Mouse (Mus musculus): ENCODE data around the gene Phf21a. TPM values are rescaled to one million over a fixed set of nuclear protein-coding genes. Genes with fewer than 3 reads are reported as not detected.

Gene Phf21a
- polyA plus RNA-seq, 1 experiment = 49.2 TPM

DNA sequence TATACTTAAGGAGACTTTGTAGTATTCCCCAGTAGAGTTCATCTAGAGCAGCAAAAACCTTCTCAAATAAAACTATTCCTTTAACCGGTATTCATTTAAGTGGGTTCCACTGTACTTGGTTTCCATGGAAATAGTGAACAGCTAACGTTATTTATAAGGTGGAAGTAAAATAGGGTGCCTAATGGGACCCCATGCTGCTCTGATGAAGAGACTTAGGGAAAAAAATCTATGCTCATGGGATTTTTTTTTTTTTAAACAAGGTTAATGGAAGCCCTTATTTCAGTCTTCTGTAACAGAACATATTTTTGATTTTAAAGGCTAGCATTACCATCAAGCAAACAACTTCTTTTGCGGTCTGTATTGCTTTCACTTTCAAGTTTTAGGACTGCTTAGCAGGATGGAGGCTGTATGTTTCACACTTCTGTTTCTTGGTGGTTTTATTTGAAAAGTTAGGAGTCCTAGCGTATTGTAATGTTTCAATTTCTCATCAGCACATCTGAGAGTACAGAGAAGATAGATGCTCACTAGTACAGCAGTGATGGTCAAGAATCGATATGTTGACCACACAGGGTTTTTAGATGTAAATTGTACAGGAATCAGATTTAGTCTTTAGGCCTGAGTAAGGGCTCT, 112.2 kb downstream of the Phf21a start:
- WGBS = 13% methylated on average over 5 of the region's 5 CpGs
- Histone ChIP-seq H3K4me3 (ENCODE audit: extremely low read depth, insufficient read depth, insufficient read length) (peak overlapping the region; percentile 11; the same call in 1 of the 2 replicates), H3K36me3 (ENCODE audit: control insufficient read depth, insufficient read depth, low read length) (no peaks in the 10 kb centered on the region), H3K27ac (ENCODE audit: insufficient read depth, low read length) (peak overlapping the region; percentile 69; the same call in 1 of the 2 replicates), H3K27me3 (ENCODE audit: control insufficient read depth, insufficient read depth, low read length) (no peaks in the 10 kb centered on the region), H3K4me1 (ENCODE audit: control insufficient read depth, insufficient read depth, insufficient read length) (peaks cover 26% of the 10 kb centered on the region; the same call in 1 of the 2 replicates)
- TF ChIP-seq POLR2A (IDR thresholded peaks at IDR 0.05; ENCODE audit: low read depth, low read length) (no peak), CTCF (IDR thresholded peaks at IDR 0.05; ENCODE audit: extremely low read depth, insufficient read depth, insufficient read length, insufficient replicate concordance) (no peak)
- DNase-seq (ENCODE audit: low read depth in 1 of 2, low spot score in 2 of 2) = no peak

DNA sequence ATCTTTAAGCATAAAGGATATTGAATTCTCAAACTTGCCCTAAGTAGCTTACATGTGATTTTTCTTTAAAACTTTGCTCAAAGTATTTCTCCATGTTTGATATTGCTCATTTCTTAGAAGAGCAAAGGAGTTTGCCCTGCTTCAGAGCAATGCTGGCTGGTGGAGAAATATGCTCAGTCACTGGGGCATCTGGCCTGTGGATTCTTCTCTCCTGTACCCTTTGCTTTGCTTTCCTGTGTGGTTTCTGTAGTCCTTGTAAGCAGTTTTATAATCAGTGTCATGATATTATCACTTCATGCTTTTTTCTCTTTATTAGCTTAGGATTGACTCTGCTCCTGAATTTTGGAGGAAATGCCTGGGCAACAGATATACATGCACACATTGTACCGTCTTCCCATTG, 117.5 kb downstream of the Phf21a start:
- H3K4me1 ChIP-seq (ENCODE audit: control insufficient read depth, insufficient read depth, insufficient read length) = peaks cover 12% of the 10 kb centered on the region; the same call in 1 of the 2 replicates
- no peak for DNase-seq (ENCODE audit: low read depth in 1 of 2, low spot score in 2 of 2)
- WGBS = 75% methylated on average over 1 of the region's 1 CpGs
- H3K36me3 ChIP-seq (ENCODE audit: control insufficient read depth, insufficient read depth, low read length) = 0 out of 2 replicates have a peak, but pooled peaks cover 1% of the 10 kb centered on the region
- TF ChIP-seq POLR2A (IDR thresholded peaks at IDR 0.05; ENCODE audit: low read depth, low read length) (no peak), CTCF (IDR thresholded peaks at IDR 0.05; ENCODE audit: extremely low read depth, insufficient read depth, insufficient read length, insufficient replicate concordance) (no peak)
- no peaks in the 10 kb centered on the region for H3K27me3 ChIP-seq (ENCODE audit: control insufficient read depth, insufficient read depth, low read length)
- no peak overlapping the region for H3K4me3 ChIP-seq (ENCODE audit: extremely low read depth, insufficient read depth, insufficient read length)
- H3K27ac ChIP-seq (ENCODE audit: insufficient read depth, low read length) = no peak overlapping the region

DNA sequence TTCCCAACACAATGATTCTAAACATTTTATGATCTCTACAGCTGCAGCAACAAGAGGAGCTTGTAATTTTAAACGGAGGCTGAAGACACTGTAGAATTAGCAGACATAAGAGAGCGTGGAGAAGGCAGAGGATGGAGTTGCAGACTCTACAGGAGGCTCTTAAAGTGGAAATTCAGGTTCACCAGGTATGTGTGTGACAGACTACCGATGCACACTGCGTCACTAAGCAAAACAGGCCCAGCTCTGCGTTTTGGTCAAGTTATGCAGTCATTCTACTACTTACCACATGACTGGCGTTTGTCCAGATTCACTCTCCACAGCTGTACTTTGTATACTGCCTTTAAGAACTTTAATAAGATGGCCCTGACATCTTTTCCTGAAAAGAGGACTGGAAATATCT, 128.5 kb downstream of the Phf21a start:
- Histone ChIP-seq H3K4me1 (ENCODE audit: control insufficient read depth, insufficient read depth, insufficient read length) (no peaks in the 10 kb centered on the region), H3K4me3 (ENCODE audit: extremely low read depth, insufficient read depth, insufficient read length) (no peak overlapping the region), H3K27me3 (ENCODE audit: control insufficient read depth, insufficient read depth, low read length) (no peaks in the 10 kb centered on the region), H3K27ac (ENCODE audit: insufficient read depth, low read length) (no peak overlapping the region), H3K36me3 (ENCODE audit: control insufficient read depth, insufficient read depth, low read length) (peaks cover 9% of the 10 kb centered on the region)
- TF ChIP-seq CTCF (IDR thresholded peaks at IDR 0.05; ENCODE audit: extremely low read depth, insufficient read depth, insufficient read length, insufficient replicate concordance) (no peak), POLR2A (IDR thresholded peaks at IDR 0.05; ENCODE audit: low read depth, low read length) (no peak)
- 90% methylated on average over 6 of the region's 6 CpGs for WGBS
- DNase-seq (ENCODE audit: low read depth in 1 of 2, low spot score in 2 of 2) = no peak

DNA sequence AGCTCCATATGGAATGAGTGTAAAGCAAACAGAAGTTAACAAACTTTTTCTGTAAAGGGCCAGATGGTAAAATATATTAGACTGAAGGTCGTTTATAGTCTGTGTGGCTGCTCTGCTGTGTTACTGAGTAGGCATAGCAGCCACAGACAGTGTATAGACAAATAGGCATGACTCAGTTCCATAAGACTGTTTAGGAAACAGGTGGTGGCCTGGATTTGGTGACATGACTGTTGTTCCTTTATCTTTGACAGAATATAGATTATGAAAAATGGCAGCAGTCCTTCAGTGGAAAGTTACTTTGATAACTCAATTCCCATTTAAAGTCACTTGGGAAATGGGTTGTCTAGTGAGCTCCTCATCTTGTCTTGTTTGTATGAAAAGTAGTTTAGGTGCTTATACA, 132.7 kb downstream of the Phf21a start:
- no peak for DNase-seq (ENCODE audit: low read depth in 1 of 2, low spot score in 2 of 2)
- Histone ChIP-seq H3K4me3 (ENCODE audit: extremely low read depth, insufficient read depth, insufficient read length) (no peak overlapping the region), H3K27me3 (ENCODE audit: control insufficient read depth, insufficient read depth, low read length) (no peaks in the 10 kb centered on the region), H3K36me3 (ENCODE audit: control insufficient read depth, insufficient read depth, low read length) (peaks cover 9% of the 10 kb centered on the region), H3K27ac (ENCODE audit: insufficient read depth, low read length) (no peak overlapping the region), H3K4me1 (ENCODE audit: control insufficient read depth, insufficient read depth, insufficient read length) (no peaks in the 10 kb centered on the region)
- 46% methylated on average over 1 of the region's 1 CpGs for WGBS
- TF ChIP-seq POLR2A (IDR thresholded peaks at IDR 0.05; ENCODE audit: low read depth, low read length) (no peak), CTCF (IDR thresholded peaks at IDR 0.05; ENCODE audit: extremely low read depth, insufficient read depth, insufficient read length, insufficient replicate concordance) (no peak)

DNA sequence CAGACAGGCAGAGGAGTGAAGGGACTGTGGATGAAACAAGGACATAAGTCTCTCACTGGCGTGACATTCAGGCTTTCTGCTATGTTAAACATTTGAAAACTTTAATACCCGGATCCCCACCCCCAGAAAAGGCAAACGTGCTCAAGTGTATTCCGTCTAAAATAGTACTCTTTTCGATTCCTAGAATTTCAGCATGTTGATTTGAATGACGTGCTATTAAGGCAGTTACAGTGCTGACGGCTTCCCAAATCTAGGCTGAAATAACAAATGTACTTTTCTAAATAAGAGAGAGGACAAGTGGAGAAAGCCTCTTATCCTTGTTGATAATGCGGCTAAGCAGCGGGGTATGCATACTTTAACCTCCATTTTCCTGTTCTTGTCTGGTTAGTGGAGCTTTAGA, 137.1 kb downstream of the Phf21a start:
- no peak overlapping the region for H3K4me3 ChIP-seq (ENCODE audit: extremely low read depth, insufficient read depth, insufficient read length)
- H3K4me1 ChIP-seq (ENCODE audit: control insufficient read depth, insufficient read depth, insufficient read length) = no peaks in the 10 kb centered on the region
- DNase-seq (ENCODE audit: low read depth in 1 of 2, low spot score in 2 of 2) = no peak
- no peak overlapping the region for H3K27ac ChIP-seq (ENCODE audit: insufficient read depth, low read length)
- H3K27me3 ChIP-seq (ENCODE audit: control insufficient read depth, insufficient read depth, low read length) = no peaks in the 10 kb centered on the region
- H3K36me3 ChIP-seq (ENCODE audit: control insufficient read depth, insufficient read depth, low read length) = peaks cover 22% of the 10 kb centered on the region
- WGBS = 93% methylated on average over 9 of the region's 9 CpGs
- TF ChIP-seq CTCF (IDR thresholded peaks at IDR 0.05; ENCODE audit: extremely low read depth, insufficient read depth, insufficient read length, insufficient replicate concordance) (no peak), POLR2A (IDR thresholded peaks at IDR 0.05; ENCODE audit: low read depth, low read length) (no peak)

DNA sequence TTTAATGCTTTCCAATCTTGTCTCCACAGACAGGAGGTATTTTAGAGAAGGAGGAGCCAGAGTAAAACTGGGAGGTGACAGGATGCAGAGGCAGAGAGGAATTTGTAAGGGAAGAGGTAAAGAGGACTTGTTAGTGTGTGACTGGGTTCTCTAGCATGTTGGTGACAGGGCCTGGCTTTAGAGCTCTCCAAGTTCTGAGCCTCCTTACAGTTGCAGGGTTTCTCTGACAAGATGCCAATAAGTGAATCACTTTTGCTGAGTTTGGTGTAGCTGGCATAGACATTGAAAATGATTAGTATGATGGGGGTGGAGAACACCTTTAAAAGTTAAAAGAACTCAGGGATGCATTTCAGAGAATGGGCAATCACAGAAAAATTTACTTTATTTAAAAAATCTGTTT, 138.8 kb downstream of the Phf21a start:
- no peak for DNase-seq (ENCODE audit: low read depth in 1 of 2, low spot score in 2 of 2)
- Histone ChIP-seq H3K27me3 (ENCODE audit: control insufficient read depth, insufficient read depth, low read length) (no peaks in the 10 kb centered on the region), H3K27ac (ENCODE audit: insufficient read depth, low read length) (no peak overlapping the region), H3K4me1 (ENCODE audit: control insufficient read depth, insufficient read depth, insufficient read length) (no peaks in the 10 kb centered on the region), H3K36me3 (ENCODE audit: control insufficient read depth, insufficient read depth, low read length) (peaks cover 26% of the 10 kb centered on the region), H3K4me3 (ENCODE audit: extremely low read depth, insufficient read depth, insufficient read length) (no peak overlapping the region)
- TF ChIP-seq CTCF (IDR thresholded peaks at IDR 0.05; ENCODE audit: extremely low read depth, insufficient read depth, insufficient read length, insufficient replicate concordance) = no peak

DNA sequence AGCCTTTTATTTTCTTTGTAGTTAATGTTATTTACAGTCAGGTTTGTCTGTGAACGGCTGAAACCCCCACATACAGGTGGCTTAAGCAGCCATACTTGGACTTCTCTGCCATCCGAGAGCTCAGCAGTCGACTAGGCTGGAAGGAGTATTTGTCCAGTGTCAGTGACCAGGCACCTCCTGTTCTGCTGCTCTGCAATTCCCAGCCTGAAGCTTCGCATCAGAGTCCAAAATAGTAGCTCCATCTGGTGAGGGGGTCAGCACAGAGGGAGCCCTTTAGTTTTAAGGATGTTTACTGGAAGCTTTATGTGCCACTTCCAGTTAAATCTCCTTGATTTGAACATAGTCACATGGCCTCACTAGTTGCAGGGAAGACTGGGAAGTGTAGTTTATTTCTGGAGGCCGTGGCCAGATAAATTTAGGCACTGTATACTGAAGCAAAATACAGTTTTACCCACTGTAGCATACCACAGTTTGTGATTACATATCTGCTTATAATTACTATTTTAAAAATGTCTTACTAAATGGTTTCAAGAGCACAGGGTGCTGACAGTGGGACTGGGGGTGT, 141.9 kb downstream of the Phf21a start:
- WGBS = 96% methylated on average over 5 of the region's 5 CpGs
- TF ChIP-seq POLR2A (IDR thresholded peaks at IDR 0.05; ENCODE audit: low read depth, low read length) (no peak), CTCF (IDR thresholded peaks at IDR 0.05; ENCODE audit: extremely low read depth, insufficient read depth, insufficient read length, insufficient replicate concordance) (no peak)

More for the DNA sequence above, 141.9 kb downstream of the Phf21a start:
- Histone ChIP-seq H3K4me1 (ENCODE audit: control insufficient read depth, insufficient read depth, insufficient read length) (no peaks in the 10 kb centered on the region), H3K27me3 (ENCODE audit: control insufficient read depth, insufficient read depth, low read length) (no peaks in the 10 kb centered on the region), H3K27ac (ENCODE audit: insufficient read depth, low read length) (no peak overlapping the region), H3K4me3 (ENCODE audit: extremely low read depth, insufficient read depth, insufficient read length) (no peak overlapping the region), H3K36me3 (ENCODE audit: control insufficient read depth, insufficient read depth, low read length) (peaks cover 26% of the 10 kb centered on the region)
- DNase-seq (ENCODE audit: low read depth in 1 of 2, low spot score in 2 of 2) = no peak

Measured in spleen, adult 2 months (tissue).